Mouse (Mus musculus): ENCODE results near the gene G6pc3.
A peak's percentile ranks its signal among the peaks of the same experiment; 100 is the strongest.

Gene G6pc3

DNA sequence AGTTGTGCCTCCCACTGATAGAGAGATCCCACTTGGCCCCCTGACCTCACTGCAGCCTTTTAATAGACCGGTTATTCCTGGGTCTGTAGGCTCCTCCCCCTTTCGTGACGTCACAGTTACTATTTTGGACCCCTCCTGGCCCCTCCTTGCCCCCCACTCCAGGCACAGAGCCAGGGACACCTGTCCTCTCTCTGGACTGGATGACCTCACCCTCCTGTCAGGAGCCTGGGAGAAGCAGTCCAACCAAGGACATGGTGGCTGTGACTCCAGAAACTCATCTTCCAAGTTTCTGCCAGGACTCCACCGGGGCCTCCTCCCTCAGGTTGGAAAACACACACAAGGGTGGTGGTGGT lies 30.6 kb downstream of the G6pc3 start:
- DNase-seq = peak in 1 of 2 experiments; percentile 43

- no peak for DNase-seq
Observed at GRCm38 (mm10) chr11:102220451-102220850, 31.0 kb downstream of the G6pc3 start.

- DNase-seq = no peak
Observed at GRCm38 (mm10) chr11:102221243-102221953, 32.0 kb downstream of the G6pc3 start.

- peak; percentile 49 to 68 for DNase-seq
Observed at GRCm38 (mm10) chr11:102221954-102222351, 32.5 kb downstream of the G6pc3 start.

DNA sequence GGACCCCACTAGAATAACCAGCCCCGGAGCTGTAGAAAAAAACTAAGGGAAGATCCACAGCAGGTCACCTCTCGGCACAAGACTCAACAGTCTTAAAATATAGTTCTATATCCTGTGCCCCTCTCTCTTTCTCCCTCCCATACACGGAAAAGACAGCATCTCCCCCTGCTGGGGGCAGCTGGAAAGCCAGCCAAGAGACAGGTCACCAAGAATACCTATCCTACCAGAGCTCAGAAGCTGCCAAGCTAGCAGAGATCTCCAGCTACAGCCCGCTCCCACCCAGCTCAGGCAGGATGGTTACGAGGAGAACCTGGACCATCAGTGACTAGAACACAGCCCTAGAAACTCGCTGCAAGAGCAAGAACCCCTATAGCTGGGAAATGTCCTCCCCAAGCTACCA lies 33.7 kb downstream of the G6pc3 start:
- peak in 1 of 2 experiments; percentile 66 for DNase-seq

GRCm38 (mm10) chr11:102224686-102225085 lies 35.3 kb downstream of the G6pc3 start:
- no peak for DNase-seq

- DNase-seq = no peak
Observed at GRCm38 (mm10) chr11:102225221-102225620, 35.8 kb downstream of the G6pc3 start.

GRCm38 (mm10) chr11:102226067-102226978 lies 36.9 kb downstream of the G6pc3 start:
- DNase-seq = no peak

DNA sequence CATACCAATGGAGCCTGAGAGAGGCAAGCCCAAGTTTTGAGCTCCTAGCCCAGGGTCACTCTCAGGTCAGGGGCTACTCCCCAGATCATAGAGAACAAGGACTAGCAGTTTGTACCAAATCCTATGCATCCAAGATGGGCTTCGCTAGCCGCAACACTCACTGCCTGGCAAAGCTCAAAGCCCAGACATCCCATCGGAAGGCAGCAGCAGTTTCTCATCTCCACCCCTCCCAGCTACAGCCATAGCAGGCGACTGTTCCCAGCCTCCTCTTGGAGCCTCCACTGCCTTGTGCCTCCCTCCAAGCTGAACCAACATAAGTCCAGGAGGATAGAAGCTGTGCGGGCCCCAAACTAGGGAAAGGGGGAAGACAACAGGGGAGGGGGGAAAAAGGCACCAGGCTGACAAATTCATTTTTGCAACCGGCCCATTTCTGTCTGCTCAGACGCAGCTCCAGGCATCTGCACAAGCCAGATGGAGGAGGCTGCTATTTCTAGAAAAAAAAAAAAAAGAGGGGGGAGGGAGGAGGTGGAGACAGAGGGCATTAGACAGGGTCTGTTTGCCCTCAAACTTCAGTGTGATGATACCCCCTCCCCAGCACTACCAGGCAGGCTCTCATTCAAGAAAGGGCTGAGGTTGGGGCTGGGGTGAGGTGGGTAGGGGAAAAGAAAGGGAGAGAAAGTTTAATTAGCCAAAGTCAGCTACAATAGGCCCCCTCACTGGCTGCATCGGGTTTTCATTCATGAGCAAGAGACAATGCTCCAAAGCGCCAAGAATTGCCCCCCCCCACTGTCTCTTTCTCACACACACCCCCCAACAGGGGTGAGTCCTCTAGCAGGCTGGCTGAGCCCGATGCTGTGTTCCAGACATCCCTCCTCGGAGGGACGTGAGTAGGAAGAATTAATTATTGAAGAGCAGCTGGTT lies 38.1 kb downstream of the G6pc3 start:
- DNase-seq = no peak

DNA sequence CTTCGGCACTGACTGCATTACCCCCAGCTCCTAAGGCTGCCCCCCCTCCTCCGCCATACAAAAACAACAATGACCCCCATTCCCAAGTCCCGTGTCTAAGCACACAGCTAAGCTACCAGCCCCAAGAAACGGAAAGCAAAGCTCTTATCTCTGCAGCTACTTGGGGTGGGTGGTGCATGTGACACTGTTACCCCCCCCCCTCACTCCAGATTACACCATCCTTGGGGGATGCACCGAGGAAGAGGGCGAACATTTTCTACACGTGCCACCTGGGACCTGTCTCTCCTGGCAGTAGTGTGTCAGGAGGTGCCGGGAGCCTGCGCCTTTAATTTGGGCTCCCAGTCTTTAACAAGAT lies 38.7 kb downstream of the G6pc3 start:
- DNase-seq = no peak

DNA sequence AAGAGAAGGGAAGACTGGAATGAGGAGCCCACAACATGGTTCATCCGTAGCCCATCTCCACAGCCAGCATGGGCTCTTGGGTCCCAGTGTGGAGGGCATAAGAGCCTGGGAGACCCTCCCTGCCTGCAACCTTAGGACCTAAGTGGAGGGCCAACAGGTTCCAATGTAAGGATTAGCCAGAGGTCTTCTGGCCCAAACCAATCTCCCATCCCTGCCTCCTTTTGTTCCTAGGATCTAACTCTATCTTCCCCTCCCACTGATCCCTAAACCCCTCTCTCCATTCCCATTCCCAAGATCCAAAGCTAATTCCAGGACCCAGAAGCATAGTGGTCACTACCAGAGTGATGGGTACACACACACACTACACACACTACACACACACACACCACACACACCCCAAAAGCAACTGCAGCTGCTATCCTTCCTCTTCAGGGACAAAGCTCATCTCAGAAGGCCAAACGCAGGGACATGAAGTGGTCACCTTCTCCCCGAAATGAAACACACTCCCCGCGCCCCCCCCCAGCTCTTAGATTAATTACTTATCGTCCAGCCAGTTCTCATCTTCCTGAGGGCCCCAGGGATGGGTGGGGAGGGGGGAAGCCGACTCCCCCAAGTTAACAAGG lies 39.3 kb downstream of the G6pc3 start:
- DNase-seq = no peak

DNA sequence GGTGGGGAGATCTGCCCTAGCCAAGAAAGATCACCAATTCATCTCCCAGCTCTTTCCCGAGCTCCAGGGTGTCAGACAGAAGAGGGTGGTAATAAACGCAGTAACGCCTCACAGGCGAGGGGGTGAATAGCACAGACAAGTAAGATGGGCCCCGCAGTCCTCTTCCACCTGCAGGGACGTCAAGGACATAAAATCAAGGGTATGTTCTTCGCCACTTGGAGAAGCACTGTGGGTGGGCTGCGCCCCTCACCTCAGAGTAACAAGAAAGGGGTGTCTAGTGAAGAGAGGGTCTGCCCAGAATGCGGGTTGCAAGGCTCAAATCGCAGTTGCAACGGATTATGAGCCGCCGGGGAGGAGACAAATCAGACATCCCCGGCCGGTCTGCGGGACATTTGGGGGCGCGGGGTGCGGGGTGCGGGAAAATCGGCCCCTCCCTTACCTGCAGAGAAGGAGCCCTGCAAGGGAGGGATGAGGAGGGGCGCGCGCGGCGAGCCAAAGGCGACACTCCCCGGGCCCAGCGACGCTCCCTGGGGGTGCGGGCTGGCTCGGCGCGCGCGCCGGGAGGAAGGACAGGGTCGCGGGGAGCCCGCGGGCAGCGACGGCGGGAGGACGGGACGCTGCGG lies 40.0 kb downstream of the G6pc3 start:
- no peak for DNase-seq

DNA sequence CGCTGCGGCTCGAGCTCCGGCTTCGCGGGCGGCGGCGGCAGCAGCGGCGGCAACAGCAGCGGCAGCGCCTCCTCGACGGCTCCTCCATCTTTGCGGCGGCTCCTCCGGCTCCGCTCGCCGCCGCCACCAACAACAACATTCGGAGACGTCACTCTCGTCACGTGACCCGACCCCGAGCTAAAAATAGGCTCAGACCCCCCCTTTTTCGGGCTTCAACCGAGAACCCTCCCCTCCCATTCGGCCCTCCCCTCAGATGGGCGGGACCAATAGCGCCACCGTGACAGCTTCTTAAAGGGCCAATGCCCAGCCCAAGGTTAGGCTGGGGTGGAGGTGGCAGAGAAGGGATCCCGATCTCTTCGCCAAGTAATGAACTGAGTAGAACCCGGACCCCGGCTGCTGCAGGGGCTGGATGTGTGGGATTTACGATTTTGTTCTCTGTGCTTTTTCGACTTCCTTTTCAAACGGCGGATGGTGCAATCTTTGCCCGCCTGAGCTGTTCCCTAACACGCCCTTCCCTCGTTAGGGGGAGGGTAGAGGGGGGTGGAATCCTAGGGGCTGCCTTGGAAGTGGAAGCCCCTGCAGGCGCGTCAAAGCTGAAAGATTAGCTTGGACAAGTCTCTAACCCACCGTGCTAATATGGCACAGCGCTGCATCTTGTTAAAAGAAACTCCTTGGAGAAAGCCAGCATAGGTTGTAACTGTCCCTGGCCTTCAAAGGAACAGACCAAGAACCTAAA lies 40.8 kb downstream of the G6pc3 start, which contains the start of gene Hdac5:
Gene Hdac5, minus strand, starts transcription at position 161 of the 736 bp plus-strand sequence.
- DNase-seq = peak; percentile 98 to 99

GRCm38 (mm10) chr11:102236022-102236421 lies 46.6 kb downstream of the G6pc3 start:
- no peak for DNase-seq

DNA sequence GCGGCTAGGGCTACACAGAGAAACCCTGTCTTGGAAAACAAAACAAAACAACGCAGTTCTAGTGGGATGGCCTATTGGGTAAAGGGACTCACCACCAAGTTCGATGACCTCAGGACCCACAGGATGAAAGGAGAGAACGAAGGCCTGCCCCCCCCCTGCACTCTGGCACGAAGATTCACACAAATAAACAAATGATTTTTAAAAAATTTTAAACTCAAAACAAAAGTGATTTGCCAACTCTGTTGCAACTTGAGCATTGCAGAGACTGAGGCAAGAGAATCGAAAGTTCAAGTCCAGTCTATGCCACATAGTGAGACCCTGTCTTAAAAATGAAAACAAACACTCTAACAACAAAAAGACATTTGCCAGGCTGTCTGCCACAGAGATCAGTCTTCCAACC lies 51.2 kb downstream of the G6pc3 start:
- no peak for DNase-seq

DNA sequence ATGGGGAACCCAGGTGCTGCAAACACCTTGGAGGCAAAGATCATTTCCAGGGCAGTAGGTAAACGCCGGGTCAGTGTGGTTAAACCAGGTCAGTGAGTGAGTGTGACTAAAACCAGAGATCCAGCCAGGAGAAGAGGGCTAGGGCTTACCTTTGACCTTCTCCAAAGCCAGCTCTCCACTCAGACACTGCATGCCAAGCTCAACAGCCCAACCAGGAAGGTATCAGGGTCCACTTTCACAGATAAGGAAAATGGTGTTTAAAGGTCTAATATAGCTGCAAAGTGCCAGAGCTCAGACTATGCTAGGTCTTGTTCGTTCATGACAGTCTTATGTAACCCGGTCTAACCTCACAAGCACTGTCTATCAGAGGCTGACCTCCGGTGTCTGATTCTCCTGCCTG lies 51.8 kb downstream of the G6pc3 start:
- DNase-seq = peak in 1 of 2 experiments; percentile 52

DNA sequence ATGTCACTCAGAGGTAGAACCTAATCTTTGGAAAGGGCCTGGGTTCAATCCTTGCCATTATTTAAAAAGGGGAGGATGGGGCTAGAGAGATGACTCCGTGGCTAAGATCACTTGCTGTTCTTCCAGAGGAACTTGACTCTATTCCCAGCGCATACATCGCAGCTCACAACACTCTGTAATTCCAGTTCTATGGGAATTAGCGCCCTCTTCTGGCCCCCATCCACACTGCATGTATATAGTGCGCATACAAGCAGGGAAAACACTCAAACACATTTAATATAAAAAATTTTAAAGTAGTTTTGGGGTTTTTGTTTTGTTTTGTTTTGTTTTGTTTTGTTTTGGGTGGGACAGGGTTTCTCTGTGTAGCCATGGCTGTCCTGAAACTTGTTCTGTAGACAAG lies 52.5 kb downstream of the G6pc3 start:
- no peak for DNase-seq

Data from kidney, adult 8-10 months (tissue).